Mouse (Mus musculus) kidney, postnatal 25 days (tissue): ENCODE data around the gene Bsnd.

Experiments used
- DNase-seq, 2 experiments: peaks; one replicate each; pipeline ENCODE4 v3.0.0; 2021; ENCODE audit warnings: mixed read lengths in 2 of 2

Gene Bsnd

DNA sequence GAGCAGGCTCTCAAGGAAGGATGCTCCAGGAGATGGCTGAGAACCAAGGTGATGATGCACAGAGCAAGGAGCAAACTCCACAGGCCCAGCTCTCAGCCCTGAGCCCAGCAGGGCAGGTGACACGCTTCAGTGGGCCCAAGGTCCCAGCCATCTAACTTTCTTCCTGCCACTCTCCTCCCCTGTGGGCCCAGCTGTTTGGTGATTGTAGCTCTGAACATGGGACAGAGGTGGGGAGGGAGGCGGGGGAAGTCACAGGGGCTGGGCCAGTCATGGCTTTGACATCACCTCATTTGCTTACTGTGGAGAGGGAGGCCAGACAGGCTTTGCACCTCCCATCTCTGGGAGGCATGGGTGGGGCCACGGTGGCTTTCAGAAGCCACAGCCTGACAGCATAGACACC, at the start of gene Bsnd:
Bsnd (minus strand) TSS at position 168 of the 400 bp plus-strand sequence.
- peak; percentile 75 to 90 for DNase-seq

DNA sequence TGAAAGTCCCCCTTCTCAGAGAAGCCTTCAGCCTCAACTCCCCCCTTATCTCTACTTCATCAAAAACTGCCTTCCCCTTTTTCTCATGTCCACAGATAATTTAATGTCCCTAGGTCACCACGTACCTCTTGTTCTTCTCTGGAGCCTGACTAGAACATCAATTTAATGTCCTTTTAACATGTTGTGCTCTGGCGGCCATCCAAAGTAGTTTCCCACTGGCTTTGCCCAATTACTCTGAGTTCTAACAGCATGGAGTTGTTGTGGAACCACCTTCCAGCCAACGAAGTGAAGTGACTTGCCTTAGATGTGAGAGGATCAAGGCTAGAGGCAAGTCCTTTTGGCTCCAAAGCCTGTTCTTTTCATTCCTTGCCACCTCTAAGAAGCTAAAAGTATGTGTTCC, 49.4 kb upstream of the Bsnd start:
- peak in 1 of 2 experiments; percentile 40 for DNase-seq

DNA sequence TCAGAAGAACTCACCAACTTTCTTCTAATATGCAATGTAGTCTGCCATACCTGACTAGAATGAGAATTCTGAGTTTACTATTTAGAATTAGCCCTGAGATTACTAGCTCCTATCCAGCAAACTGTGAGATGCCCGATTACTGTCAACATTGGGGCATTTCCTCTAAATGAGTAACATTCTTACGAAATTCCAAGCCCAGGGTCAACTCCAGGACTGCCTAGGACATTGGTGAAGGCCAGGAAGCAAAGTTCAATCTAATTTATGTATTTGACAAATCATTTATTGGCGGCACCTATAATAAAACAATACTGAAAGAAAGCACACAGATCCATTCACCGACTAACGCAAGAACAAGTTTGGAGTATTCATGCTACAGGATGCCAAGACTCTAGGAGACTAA, 47.7 kb upstream of the Bsnd start:
- DNase-seq, result no peak

DNA sequence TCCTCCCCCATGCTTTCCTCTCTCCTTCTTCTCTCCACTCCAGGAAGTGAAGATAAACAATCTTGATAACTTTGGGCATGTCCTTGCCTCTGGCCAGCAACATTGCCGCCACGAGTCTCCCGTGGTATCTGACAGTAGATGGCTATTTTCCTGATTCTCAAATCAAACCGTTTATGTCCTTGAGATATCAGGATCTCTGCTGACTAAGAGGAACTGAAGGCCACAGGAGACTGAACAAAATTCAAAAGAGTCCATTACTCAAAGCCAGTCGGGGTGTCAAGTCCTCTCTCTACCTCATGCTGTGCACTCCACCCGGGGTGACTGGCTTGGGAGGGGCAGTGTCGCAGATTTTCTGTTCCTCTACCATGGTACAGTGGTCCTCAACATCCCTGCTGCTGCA, 42.2 kb upstream of the Bsnd start:
- DNase-seq, result no peak

DNA sequence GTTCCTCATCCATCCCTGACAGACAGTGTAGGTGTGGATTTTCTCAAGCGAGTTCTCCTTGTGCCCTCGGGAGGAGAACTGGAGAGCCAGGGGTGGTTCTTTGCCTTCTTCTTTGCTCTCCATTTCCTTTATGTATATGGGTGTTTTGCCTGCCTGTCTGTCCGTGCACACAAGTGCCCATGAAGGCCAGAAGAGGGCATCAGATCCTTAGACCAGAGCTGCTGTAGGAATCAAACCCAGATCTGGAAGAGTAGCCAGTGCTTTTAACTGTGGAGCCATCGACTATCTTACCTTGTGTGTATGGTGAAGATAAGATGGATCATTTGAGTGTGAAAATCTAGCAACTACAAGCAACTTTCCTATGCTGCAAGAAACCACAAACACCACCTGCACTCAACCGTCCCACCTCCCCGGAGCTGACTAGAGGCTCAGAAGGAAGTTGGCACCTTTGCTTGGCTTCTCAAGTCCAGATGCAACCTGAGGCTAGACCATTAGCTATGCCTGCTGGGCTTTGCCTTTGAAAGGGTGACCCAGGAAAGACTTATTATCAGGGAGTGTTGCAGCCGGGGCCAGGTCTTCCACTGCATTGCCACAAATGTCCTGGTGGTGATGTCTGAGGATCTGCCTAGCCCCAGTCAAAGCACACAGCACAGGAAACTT, 41.5 kb upstream of the Bsnd start:
- DNase-seq, result peak in 1 of 2 experiments; percentile 36

DNA sequence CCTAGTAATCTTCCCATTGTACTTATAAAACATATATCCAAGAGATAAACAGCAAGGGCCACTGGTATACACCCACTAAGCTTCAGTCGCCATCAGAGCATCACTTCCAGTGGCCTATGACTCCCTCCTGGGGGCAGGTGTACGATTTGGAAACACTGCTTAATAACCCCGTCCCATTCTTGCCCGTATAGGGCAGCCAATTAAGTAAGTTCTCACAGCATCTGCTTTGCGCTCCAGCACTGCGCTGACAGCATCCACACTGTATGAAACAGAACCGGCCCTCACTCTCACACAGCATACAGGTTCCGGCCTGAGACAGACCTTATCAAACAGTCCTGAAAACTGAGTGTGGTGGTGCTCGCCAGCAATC, 38.0 kb upstream of the Bsnd start:
- no peak for DNase-seq

DNA sequence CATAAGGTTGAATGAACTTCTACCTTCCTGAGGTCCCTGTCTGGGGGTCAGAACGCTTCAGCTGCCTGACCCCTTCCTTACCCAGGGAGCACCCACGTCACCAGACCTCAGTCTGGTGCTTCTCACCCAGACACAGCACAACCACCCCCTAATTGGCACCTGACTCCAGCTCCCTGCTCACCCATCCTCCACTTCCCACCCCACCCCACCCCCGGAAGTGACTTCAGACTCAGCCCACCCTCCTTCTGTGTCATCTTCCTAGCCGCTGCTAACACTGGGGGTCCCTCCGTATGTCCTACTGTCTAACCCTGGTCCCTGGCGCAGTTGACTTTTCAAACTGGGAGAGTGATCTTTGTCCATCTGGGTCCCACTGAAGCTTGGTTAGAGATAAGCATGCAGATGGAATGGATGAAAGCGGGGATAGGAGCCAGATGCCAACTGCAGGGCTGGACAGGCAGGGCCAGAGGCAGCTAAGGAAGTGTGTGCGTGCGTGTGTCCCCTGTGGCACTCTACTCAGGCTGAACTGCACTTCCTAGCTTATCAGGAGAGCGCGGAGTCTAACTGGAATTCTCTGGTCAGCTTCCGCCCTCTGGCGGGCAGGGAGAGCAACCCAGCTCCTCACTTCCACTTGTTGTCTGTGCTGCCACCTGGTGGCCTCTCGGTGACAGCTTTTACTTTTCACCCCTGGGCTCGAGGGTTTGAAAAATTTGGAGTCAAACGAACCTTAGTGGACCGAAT, 37.5 kb upstream of the Bsnd start:
- peak; percentile 90 to 93 for DNase-seq

DNA sequence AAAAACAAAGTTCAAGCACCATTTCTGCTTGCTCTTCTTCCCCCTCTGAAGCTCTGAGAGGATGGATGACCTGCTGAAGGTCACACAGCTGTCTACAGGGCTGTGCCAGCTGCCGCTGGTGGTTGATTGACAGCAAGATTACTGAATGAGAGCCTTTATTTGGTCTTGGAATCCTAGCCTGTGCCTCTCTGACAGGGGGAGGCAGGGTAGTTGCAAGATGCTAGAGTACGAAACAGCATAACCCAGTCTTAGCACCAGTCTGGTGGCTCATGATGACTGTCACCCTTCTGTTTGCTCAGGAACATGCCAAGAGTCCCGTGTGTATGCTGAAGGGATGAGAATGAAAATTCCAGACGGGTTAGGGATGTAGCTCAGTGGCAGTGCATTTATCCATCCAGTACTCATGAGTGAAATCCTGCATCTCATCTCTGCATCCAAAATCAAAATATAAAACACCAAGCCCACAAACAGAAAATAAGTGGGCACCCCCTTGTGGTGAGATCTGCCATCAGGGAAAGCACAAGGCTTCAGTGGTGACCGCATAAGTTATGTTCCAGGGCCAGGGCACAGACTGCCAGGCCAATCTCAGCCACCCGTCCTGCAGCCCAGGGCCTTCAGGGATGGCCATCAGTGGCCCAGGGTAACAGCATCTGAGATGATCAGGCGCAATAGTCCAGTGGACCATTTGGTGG, 35.9 kb upstream of the Bsnd start:
- DNase-seq, result peak in 1 of 2 experiments; percentile 50

DNA sequence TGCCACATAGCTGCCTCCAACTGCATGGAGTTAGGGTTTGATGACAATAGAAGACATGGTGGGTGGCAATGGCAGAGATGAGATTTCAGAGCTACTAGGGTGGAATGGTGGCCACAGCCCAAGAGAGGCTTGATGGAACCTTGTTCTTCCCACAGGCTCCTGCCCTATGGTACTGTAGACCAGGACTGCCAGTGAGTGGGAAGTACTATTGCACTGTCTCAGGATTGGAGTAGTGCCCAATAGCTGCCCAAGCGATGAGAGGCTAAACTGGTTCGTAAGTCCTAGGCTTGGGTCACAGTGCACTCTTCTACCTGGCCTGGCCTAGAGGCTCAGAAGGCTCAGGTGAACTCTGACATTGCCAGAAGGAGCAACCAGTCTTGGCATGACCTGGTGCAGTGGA, 32.9 kb upstream of the Bsnd start:
- DNase-seq, result no peak

DNA sequence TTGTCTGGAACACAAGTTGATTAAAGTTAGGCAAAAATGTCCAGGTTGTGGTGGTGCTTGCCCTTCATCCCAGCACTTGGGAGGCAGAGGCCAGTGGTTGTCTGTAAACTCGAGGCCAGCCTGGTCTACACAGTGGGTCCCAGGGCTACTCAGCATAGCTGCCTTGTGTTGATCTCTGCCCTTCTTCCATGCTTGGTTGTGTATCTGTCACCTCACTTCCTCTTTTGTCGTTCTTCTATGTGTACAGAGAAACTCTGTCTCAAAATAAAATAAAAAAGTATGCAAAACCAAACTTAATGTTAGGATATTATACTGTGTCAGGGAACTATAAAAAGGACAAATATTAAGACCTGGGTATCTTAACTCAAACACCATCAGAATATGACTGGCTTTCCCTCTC, 32.0 kb upstream of the Bsnd start:
- DNase-seq, result no peak

DNA sequence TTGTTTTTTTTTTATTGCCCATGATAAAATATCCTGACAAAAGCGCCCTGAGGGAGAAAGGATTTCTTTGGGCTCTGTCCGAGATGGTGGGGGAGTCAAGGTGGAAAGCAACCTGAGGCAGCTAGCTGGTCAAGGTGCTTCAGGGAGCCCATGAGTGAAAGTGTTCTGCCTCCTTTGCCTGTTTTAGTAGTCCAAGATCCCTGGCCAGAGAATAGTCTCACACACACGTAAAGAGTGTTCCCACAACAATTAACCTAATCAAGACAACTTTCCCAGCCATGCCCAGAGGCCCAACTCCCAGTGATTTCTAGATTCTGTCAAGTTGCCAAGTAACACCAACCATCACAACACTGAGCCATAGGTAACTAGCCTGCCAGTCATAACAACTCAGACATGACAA, 30.5 kb upstream of the Bsnd start:
- DNase-seq, result no peak

DNA sequence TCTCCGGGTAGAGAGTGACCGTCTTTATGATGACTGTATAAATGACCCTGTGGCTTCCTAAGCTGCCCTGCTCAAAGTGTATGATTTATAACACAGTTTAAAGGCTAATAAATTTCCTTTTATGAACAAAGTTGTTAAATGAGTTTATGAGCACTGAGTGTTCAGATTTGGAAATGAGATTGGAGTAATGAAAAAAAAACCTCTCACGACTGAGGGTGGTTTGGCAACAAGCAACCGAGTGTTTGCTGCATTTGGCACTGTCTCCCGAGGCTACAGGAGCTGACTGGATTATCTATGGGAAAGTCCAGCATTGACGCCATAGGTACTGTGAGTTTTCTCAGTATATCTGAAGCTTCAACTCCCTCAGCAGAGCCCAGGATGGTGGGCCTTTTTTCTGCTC, 22.5 kb upstream of the Bsnd start:
- DNase-seq, result no peak

DNA sequence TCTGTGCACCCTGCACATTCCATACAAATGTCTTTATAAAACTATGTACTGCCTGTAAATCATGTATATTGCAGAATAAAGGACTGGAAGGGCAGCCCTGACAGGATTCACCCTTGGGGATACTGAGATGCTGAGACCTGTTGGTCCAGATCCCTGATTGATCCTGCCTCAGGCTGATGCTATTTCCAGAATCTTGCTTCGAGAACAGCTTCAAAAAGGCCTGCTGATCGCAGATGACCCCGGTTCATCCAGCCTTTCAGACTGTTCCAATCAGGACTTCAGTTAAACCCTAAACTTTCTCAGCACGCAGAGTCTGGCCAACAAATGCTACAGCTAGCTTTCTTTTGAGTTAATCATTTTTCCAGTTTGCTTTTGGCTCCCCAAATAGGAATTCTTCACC, 17.8 kb upstream of the Bsnd start:
- DNase-seq, result no peak

DNA sequence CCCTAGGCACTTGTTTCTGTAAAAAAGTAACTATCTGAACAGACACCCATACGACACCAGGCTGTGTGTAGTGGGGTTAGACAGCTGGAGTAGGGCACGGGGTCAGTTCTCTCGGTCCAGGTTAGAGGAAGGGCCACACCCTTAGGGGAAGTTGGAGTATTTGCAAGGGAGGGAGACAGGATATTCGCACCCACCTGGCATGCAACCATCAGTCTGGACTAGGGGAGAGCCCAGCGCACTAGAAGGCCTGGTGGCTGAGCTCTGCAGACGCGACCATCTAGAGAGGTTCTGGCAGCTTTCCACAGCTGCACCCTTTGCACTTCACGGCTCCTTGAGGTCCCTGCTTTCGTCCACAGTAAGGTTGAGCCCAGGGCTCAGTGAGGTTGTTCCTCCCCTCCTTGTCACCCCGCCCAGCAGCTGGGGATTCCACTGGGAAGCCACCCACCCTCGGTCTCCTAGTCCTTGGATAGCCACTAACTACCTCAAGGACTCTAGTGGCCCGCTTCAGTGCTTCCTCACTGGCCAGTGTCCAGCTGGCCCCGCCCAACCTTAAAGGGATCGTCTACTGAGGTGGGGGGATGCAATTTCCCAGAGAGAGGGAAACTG, 13.5 kb upstream of the Bsnd start:
- DNase-seq, result peak; percentile 56 to 75

DNA sequence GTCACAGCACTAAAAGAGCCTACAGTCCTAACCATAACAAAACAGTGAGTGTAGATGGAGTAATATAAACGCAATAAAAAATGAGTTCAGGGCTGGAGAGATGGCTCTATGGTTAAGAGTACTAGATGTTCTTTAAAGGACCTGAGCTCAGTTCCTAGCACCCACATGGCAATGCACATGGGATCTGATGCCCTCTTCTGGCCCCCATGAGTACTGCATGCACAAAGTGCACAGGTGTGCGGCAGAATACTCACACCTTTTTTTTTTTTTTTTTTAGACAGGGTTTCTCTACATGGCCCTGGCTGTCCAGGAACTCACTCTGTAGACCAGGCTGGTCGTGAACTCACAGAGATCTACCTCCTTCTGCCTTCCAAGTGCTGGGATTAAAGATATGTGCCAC, 11.5 kb upstream of the Bsnd start:
- peak in 1 of 2 experiments; percentile 12 for DNase-seq

DNA sequence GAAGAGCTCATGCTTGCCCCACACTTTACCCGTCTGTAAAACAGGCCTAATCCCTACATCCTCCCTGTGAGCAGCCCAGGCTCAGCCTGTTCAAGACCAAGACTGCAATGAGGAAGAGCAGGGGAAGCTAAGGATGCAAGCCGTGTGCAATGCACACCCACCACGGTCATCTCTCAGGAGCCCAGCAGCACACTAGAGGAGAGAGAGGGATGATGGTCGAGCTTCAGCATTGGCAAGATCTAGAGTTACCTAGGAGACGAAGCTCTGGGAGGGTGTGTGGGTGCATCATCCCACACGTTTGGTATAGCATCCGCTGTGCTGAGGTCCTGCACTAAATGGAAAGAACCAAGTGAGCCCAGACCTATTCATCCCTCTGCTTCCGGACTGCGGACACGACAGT, 8.0 kb upstream of the Bsnd start:
- DNase-seq, result peak in 1 of 2 experiments; percentile 31

DNA sequence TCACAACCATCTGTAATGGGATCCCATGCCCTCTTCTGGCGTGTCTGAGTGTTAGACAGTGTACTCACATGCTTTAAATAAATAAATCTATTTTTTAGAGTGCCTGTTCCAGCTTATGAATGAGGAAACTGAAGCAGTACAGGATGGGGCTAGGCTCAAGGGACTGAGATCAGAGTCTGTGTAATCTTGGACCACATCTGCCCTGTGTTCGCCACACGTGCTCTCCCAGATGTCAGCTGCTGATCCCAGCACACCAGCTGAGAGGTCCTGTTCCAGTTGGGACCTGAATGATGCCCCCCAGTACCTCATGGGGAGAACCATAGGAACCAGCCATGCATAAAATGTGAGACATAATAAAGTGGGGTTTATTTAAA, 6.4 kb upstream of the Bsnd start:
- peak in 1 of 2 experiments; percentile 44 for DNase-seq

DNA sequence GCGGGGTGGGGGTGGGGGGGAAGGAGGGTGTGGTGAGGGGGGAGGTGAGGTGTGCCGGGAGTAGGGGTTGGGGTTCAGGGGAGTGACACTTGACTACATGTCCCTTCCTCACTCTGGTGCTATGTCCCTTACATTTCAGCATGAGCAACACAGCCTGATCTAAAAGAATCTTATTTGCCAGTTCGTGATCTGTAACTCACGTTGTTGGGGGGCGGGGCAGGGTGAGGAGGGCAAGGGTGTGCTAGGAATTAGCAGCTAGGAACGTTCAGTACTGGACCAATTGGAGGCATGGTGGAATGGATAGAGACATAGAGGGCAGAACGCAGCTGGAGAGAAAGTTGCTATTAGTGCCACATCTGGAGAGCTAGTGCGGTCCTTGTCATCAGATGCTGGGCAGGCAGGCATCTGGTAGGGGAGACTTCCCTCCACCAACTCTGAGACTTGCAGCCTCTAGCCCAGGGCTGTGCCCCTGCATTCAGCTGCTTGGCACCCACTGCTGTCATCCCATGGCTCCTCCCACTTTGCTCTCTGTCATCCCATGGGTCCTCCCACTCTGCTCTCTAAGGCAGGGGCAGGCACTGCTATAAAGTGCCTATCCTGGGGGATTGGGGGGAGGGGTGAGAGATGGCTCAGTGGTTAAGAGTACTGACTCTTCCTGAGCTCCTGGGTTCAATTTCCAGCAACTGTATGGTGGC, 5.8 kb upstream of the Bsnd start:
- peak in 1 of 2 experiments; percentile 52 for DNase-seq

DNA sequence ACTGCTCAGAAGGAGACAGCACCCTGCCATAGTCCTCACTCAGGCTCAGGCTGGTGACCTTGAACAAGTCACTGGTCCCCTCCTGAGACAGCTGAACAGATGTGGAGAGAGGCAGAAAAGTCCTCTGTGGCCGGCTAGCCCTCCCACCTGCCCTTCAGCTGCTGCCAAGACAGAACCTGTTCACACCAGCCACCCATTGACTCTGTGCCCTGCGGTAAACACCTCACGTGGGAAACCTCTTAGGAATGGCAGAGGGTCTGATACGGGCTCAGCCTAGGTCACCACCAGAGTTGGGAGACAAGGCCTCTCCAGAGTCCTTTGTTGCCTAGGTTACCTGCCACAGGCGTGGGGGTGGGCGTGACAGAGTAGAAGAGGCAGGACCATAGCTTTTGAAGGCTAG, 4.8 kb upstream of the Bsnd start:
- peak; percentile 56 to 82 for DNase-seq

DNA sequence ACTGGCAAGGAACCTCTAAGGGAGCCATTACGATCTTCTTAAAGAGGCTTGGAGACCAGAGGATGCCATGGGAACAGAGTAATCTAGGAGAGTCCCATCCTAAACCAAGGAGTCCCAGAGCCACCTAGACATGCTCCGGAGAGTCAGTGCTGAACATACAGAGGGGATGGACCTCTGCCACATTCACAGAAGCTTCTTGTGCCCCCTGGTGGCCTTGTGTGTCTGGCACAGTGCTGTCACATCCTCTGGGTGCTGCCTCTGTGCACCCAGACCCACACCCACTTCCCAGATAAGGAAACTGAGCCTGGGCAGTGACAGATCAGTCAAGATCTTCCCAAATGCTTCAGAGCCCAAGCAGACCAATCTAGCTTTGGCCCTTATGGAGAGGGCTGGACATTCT, 1.6 kb upstream of the Bsnd start:
- peak; percentile 57 to 60 for DNase-seq

DNA sequence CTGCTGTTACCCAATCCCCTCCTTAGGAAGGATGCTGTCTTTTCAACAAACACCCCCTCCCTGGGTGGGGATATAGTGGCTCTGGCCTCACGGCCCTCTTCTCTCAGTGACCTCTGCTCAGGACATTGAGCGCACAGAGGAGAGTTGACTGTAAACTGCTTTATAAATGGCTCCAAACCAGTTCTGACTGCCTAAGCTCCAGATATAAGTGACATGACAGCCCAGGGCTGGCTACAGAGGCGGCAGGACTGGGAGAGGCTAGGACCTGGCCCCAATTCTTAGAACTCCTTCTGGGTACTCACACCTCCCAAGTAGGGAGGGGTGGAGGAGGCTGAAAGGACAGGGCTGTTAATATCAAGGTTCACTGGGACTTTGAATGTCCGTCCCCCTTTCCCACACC, 1.5 kb downstream of the Bsnd start:
- peak; percentile 35 to 78 for DNase-seq

DNA sequence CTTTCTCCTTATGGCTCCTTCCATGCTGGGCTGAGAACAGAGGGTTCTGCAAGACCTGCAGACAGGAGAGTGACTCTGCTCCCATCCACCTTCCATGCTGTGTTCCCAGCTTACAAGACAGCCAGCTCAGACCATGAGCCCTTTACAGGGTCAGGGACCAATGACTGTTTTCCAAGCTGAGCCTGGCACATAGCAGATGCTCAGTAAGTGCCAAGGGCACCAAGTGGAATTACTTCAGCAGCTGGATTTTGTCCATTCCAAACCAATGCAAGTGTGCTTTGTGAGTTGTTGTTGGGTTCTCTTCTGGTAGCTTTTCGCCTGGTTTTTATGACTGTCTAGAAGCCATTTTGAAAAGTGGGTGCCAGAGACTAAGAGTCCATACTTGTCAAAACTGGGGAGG, 8.3 kb downstream of the Bsnd start:
- DNase-seq, result no peak

DNA sequence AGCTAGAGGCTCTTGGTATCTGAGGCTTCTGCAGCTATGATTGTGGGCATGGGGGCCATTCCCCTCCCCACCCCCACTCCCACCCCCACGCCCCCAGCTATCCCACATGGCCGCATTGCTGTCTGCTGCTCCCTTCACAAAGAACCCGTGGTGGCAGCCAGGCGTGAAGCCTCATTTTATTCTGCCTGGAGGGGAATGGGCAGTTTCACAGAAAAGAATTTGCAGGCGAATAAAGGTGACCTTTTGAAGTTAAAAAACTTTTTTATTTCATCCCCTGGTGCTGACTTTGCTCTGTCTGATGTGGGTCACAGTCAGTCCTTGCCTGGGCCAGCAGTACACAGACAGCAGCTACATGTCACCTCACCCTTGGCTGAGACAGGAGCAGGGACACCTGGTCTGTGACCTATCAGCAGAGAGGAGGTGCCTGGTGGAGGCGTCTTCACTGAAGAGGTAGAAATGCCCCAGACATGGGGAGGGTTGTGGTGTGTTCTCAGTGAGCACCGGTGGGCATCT, 8.8 kb downstream of the Bsnd start:
- DNase-seq, result peak; percentile 48 to 63
